Mouse (Mus musculus) kidney, embryonic 15.5 days (tissue): Measurements from ENCODE around the gene Rplp0. TPM values are rescaled to one million over a fixed set of nuclear protein-coding genes. Genes with fewer than 3 reads are reported as not detected.

Experiments used
- ATAC-seq: fragments of 200-750 bp; cut with Nextera tagmentation; replicated peaks from 2 replicates; pipeline ENCODE4 v1.8.0; 2017; ENCODE audit warnings: moderate TSS enrichment; ENCODE audit not compliant: low FRiP score
- H3K27ac ChIP-seq: fragments of 300-500 bp; sonication (generic); 2 replicates; pipeline ENCODE4 v1.5.1; 2015; ENCODE audit warnings: mild to moderate bottlenecking, inconsistent platforms
- H3K27me3 ChIP-seq: fragments of 300-500 bp; sonication (generic); 2 replicates; pipeline ENCODE4 v1.6.1; 2015; ENCODE audit warnings: inconsistent platforms
- H3K36me3 ChIP-seq: fragments of 300-500 bp; sonication (generic); 2 replicates; pipeline ENCODE4 v1.6.1; 2015; ENCODE audit warnings: inconsistent platforms
- H3K4me1 ChIP-seq: fragments of 300-500 bp; sonication (generic); 2 replicates; pipeline ENCODE4 v1.6.1; 2015; ENCODE audit warnings: inconsistent platforms
- H3K4me2 ChIP-seq: fragments of 300-500 bp; sonication (generic); 2 replicates; pipeline ENCODE4 v1.6.1; 2015; ENCODE audit warnings: moderate library complexity, mild to moderate bottlenecking, inconsistent platforms
- H3K4me3 ChIP-seq: fragments of 300-500 bp; sonication (generic); replicated peaks from 2 replicates; pipeline ENCODE4 v1.5.1; 2015; ENCODE audit warnings: mild to moderate bottlenecking, inconsistent platforms
- H3K9ac ChIP-seq: fragments of 300-500 bp; sonication (generic); 2 replicates; pipeline ENCODE4 v1.6.1; 2015; ENCODE audit warnings: mild to moderate bottlenecking, inconsistent platforms
- H3K9me3 ChIP-seq: fragments of 300-500 bp; sonication (generic); replicated peaks from 2 replicates; pipeline ENCODE4 v1.6.1; 2016; ENCODE audit warnings: inconsistent platforms
- WGBS: fragments of 180-500 bp; shearing (Covaris S2); methylation state at CpG from one replicate; pipeline ENCODE4 v1.1.7; 2015; ENCODE audit warnings: mixed read lengths; 5-methylcytosine and 5-hydroxymethylcytosine counted together
- polyA plus RNA-seq: library from polyadenylated mRNA; unstranded; fragments of >200 nt; fragmentation: Nextera tagmentation; extraction: Ambion mirVana; gene quantifications from 2 replicates; pipeline ENCODE4 v1.2.1, GENCODE M21; 2015

The Rplp0 gene
- polyA plus RNA-seq, 1 experiment from 2014 or later: 1,539 TPM

DNA sequence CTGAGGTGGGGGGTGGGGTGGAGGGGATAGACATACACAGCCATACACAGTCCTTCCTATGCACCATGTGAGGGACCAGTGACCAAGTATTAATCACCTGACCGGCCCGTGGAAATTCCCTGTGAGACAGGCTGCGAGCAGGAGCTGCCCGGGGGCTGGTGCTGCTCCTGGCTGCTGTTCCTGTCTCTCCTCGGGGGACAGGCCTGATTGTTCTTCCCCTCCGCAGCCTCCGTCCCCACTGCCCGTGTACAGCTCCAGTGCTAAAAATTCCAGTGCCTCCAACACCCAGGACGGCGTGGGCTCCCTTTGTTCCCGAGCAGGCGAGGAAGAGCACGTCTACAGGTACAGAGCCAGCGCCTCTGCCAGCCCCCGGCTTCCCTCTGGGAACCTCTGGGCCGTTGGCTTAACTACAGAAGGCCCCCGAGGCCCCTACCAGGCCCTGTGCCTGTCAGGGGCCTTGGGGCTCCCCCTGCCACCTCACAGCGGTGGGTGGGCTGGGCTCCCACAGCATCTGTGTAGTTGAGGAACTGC is 14.5 kb upstream of the Rplp0 start:
- Histone ChIP-seq H3K9ac (no peak overlapping the region), H3K9me3 (no peaks in the 10 kb centered on the region), H3K27ac (peak overlapping the region; percentile 90), H3K36me3 (peaks cover 55% of the 10 kb centered on the region), H3K4me1 (peaks cover 62% of the 10 kb centered on the region), H3K27me3 (no peaks in the 10 kb centered on the region), H3K4me3 (no peak overlapping the region), H3K4me2 (0 out of 2 replicates have a peak overlapping the region, but pooled peaks have one; percentile 12)
- 55% methylated on average over 18 of the region's 18 CpGs for WGBS
- ATAC-seq: 0 out of 2 replicates have a peak, but pooled peaks have one; percentile 1

DNA sequence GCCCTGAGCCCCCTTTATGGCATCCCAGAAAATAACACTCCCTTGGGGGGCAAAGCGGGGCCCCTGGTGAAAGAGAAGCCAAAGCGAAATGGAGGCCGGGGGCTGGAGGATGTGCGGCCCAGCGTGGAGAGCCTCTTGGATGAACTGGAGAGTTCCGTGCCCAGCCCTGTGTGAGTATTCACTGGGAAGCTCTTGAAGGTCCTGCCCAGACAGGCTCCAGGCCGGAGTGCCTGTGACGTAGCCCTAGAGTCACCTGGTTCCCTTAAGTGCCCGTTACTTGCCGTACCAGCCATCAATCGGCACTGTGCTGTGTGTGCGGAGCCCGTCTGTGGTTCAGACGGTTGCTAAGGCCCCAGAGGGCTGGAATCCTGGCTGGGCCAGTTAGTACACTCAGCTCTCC is 13.6 kb upstream of the Rplp0 start:
- ATAC-seq: no peak
- peak overlapping the region; percentile 90; the same call in 1 of the 2 replicates for H3K27ac ChIP-seq
- H3K9ac ChIP-seq: no peak overlapping the region
- peaks cover 64% of the 10 kb centered on the region for H3K36me3 ChIP-seq
- no peaks in the 10 kb centered on the region for H3K27me3 ChIP-seq
- 89% methylated on average over 14 of the region's 14 CpGs for WGBS
- H3K4me2 ChIP-seq: no peak overlapping the region
- H3K9me3 ChIP-seq: no peaks in the 10 kb centered on the region
- H3K4me3 ChIP-seq: no peak overlapping the region
- H3K4me1 ChIP-seq: peaks cover 70% of the 10 kb centered on the region

DNA sequence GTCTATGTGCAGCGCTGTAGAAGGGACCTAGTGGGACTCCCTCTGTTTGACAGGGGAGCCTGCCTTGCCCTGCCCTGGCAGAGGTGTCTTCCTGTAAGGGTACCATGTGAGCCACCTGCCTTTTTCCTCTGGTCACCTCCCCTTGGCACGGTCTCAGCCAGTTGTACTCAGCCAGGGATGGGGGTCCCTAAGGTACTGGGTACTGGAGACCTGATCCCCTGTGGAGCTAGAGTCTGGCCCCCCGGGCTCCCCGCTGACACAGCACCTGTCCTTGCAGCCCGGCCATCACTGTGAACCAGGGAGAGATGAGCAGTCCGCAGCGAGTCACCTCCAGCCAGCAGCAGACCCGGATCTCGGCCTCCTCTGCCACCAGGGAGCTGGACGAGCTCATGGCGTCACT is 12.7 kb upstream of the Rplp0 start:
- H3K9ac ChIP-seq: 0 out of 2 replicates have a peak overlapping the region, but pooled peaks have one; percentile 16
- 59% methylated on average over 11 of the region's 11 CpGs for WGBS
- H3K9me3 ChIP-seq: no peaks in the 10 kb centered on the region
- peak overlapping the region; percentile 74 for H3K27ac ChIP-seq
- peaks cover 67% of the 10 kb centered on the region for H3K4me1 ChIP-seq
- no peak overlapping the region for H3K4me2 ChIP-seq
- H3K27me3 ChIP-seq: no peaks in the 10 kb centered on the region
- no peak overlapping the region for H3K4me3 ChIP-seq
- no peak for ATAC-seq
- peaks cover 69% of the 10 kb centered on the region for H3K36me3 ChIP-seq

DNA sequence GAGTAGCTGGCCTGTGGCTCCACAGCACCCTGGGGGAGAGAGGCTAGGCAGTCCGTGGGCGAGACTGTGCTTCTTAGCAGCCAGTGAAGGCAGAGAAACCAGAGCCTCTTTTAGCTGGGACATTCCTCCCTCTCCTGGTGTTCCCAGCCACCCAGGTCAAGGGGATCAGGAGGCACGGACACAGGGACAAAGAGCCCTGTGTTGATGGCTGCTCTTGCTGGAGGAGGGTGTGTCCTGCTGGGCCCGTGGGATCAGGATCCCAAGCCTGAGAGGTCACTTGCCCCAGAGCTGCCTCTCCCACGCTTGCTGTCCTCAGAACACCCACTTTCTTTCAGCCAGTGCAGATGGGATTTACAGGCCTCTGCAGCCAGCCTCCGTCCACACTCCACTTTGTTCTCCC is 12.3 kb upstream of the Rplp0 start:
- Histone ChIP-seq H3K9me3 (no peaks in the 10 kb centered on the region), H3K4me2 (no peak overlapping the region), H3K9ac (0 out of 2 replicates have a peak overlapping the region, but pooled peaks have one; percentile 16), H3K36me3 (peaks cover 74% of the 10 kb centered on the region), H3K4me1 (peaks cover 64% of the 10 kb centered on the region), H3K27ac (peak overlapping the region; percentile 74), H3K4me3 (no peak overlapping the region), H3K27me3 (no peaks in the 10 kb centered on the region)
- ATAC-seq: no peak
- 31% methylated on average over 6 of the region's 6 CpGs for WGBS

DNA sequence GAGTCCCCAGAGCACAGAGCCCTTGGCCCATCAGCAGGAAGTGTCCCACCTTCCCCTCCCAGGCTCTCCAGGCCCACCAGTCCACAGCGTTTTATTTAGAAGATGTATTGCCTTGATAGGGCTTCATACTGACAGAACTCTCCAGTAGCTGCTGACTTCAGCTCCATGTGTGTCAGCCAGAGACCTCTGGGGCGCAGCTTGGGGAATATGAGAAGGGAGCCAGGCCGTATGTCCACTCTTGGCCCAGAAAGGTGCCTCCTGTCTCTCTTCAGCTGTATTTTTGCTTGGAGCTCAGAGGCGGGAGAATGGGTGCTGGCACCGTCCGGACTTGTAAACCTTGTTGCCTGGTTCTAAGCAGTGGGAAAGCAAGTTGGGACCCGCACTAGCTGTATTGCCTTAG is 11.8 kb upstream of the Rplp0 start:
- Histone ChIP-seq H3K36me3 (peaks cover 78% of the 10 kb centered on the region), H3K4me2 (no peak overlapping the region), H3K27me3 (no peaks in the 10 kb centered on the region), H3K9me3 (no peaks in the 10 kb centered on the region), H3K4me1 (peaks cover 60% of the 10 kb centered on the region), H3K27ac (peak overlapping the region; percentile 74), H3K9ac (0 out of 2 replicates have a peak overlapping the region, but pooled peaks have one; percentile 16), H3K4me3 (no peak overlapping the region)
- 58% methylated on average over 7 of the region's 7 CpGs for WGBS
- no peak for ATAC-seq

DNA sequence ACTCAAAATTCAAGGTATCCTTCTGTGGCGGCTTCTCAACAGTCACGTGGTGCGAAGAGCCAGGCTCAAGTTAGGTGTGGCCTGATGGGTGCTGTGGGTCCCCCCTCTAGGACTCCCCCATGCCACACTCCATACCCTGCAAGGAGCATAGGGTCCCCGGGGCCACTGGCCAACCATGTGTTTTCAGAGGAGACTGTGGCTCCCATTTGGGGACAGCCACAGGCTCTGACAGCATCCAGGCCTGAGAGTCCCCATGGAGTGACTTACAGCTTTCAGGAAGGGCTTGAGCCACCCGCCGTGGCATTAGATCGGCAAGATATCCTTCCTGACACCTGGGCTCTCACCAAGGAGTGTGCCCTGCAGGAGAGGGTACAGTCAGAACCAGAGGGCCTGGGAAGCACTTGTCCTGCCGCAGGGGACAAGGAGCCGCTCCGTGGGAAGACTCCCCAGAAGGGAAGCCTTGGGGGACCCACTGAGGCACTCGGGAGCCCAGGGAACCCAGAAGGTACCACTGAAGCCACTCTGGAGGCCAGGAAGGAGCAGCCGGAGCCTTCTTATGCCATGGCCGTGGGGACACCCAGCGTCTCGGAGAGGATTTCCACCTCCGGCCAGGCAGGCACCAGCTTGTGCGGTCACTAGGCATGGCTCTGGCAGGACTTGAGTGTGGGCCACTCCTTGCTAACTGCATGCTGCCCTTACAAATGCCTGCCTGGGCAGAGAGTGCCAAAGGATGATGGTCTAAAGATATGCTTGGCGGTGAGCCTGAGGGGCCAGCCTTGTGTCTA is 10.6 kb upstream of the Rplp0 start:
- Histone ChIP-seq H3K36me3 (peaks cover 90% of the 10 kb centered on the region), H3K9me3 (no peaks in the 10 kb centered on the region), H3K4me1 (peaks cover 47% of the 10 kb centered on the region), H3K4me3 (no peak overlapping the region), H3K4me2 (no peak overlapping the region), H3K27me3 (no peaks in the 10 kb centered on the region), H3K9ac (no peak overlapping the region), H3K27ac (no peak overlapping the region)
- no peak for ATAC-seq
- 93% methylated on average over 18 of the region's 18 CpGs for WGBS

DNA sequence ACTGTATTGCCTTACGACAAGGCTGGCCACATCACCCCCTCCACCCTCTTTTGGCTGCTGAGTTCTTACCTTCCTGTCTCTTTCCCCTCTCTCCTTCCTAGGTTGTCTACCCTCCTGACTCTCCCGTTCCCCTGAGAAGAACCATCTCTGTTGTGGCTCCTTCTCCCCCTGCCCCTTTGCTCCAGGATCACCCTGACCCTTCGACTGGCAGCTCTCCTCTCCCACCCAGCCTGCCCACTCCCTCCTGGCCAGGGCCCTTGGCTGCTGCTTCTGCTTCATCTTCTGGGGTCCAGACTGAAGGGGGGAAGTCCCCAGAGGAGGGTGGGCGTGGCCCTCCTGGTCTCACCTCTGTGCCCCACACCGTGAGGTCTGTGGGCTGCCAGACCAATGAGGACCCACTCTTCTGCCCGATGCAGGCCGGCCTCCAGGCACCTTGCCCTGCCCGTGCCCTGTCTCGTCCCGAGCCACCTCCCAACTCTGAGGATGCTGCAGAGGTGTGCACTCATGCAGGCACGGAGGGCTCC is 8.7 kb upstream of the Rplp0 start:
- no peaks in the 10 kb centered on the region for H3K9me3 ChIP-seq
- no peak overlapping the region for H3K27ac ChIP-seq
- no peak overlapping the region for H3K4me2 ChIP-seq
- no peaks in the 10 kb centered on the region for H3K27me3 ChIP-seq
- ATAC-seq: no peak
- no peak overlapping the region for H3K4me3 ChIP-seq
- 56% methylated on average over 11 of the region's 11 CpGs for WGBS
- peaks cover 85% of the 10 kb centered on the region for H3K36me3 ChIP-seq
- no peak overlapping the region for H3K9ac ChIP-seq
- peaks cover 30% of the 10 kb centered on the region for H3K4me1 ChIP-seq

DNA sequence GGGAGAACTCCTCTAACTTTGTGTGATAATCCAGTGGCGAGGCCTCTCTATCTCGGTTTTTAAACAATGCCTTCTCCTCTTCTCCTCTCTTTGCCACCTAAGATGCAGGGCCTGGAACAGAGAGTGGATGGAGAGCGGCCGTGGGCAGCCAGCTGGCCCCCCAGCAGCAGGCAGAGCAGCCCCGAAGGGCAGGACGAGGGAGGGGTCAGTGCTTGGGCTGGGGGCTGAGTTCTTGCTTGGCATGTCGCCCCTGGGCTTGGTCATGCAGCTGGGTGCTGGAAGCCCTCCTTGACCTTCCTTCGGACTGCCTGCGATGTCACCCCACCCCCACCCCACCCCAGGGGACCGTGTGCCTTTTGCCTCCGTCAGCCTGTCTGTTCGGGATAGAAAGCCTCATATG is 7.9 kb upstream of the Rplp0 start:
- H3K36me3 ChIP-seq: peaks cover 77% of the 10 kb centered on the region

DNA sequence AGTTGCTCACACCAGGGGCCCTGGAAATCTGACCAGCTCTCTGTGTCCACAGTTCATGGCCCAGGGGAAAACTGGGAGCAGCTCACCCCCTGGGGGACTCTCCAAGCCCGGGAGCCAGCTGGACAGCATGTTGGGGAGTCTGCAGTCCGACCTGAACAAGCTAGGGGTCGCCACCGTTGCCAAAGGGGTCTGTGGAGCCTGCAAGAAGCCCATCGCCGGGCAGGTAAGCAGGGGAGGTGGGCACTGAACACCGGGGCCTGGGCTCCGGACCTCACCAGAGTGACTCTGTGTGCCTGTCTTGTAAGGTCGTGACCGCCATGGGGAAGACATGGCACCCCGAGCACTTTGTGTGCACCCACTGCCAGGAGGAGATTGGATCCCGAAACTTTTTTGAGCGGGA is 7.5 kb upstream of the Rplp0 start:
- Histone ChIP-seq H3K4me1 (peaks cover 29% of the 10 kb centered on the region), H3K27ac (no peak overlapping the region), H3K4me3 (no peak overlapping the region), H3K4me2 (no peak overlapping the region), H3K9me3 (no peaks in the 10 kb centered on the region), H3K36me3 (peaks cover 73% of the 10 kb centered on the region), H3K27me3 (no peaks in the 10 kb centered on the region), H3K9ac (no peak overlapping the region)
- ATAC-seq: no peak
- 88% methylated on average over 13 of the region's 13 CpGs for WGBS

More for the DNA sequence above, 7.9 kb upstream of the Rplp0 start:
- Histone ChIP-seq H3K9ac (no peak overlapping the region), H3K9me3 (no peaks in the 10 kb centered on the region), H3K27me3 (no peaks in the 10 kb centered on the region), H3K4me1 (peaks cover 33% of the 10 kb centered on the region), H3K4me2 (no peak overlapping the region), H3K4me3 (no peak overlapping the region), H3K27ac (no peak overlapping the region)
- 81% methylated on average over 12 of the region's 12 CpGs for WGBS
- no peak for ATAC-seq

DNA sequence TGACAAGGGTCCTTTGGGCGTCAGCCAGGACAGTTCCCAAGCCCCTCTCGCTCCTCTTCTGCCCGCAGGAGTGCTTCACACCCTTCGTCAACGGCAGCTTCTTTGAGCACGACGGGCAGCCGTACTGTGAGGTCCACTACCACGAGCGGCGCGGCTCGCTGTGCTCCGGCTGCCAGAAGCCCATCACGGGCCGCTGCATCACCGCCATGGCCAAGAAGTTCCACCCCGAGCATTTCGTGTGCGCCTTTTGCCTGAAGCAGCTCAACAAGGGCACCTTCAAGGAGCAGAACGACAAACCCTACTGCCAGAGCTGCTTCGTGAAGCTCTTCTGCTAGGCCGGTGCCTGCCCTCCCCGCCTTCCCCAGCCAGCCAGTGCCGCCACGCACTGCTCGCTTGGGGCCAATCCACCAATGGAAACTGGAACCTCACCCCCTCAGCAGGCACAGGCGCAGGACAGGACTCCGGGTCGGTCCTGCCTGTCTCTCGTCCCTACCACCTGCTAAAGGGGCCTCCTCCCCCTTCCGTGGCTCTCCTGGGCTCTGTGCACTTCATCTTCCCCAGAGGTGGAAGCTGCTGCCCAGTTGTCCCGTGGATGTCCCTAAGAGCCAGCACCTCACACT is 5.4 kb upstream of the Rplp0 start:
- H3K9ac ChIP-seq: no peak overlapping the region
- peaks cover 20% of the 10 kb centered on the region for H3K4me1 ChIP-seq
- WGBS: 84% methylated on average over 33 of the region's 33 CpGs
- H3K4me2 ChIP-seq: no peak overlapping the region
- no peak for ATAC-seq
- H3K4me3 ChIP-seq: no peak overlapping the region
- H3K36me3 ChIP-seq: peaks cover 52% of the 10 kb centered on the region
- peak overlapping the region; percentile 2; the same call in 1 of the 2 replicates for H3K27ac ChIP-seq
- no peaks in the 10 kb centered on the region for H3K9me3 ChIP-seq
- H3K27me3 ChIP-seq: no peaks in the 10 kb centered on the region

DNA sequence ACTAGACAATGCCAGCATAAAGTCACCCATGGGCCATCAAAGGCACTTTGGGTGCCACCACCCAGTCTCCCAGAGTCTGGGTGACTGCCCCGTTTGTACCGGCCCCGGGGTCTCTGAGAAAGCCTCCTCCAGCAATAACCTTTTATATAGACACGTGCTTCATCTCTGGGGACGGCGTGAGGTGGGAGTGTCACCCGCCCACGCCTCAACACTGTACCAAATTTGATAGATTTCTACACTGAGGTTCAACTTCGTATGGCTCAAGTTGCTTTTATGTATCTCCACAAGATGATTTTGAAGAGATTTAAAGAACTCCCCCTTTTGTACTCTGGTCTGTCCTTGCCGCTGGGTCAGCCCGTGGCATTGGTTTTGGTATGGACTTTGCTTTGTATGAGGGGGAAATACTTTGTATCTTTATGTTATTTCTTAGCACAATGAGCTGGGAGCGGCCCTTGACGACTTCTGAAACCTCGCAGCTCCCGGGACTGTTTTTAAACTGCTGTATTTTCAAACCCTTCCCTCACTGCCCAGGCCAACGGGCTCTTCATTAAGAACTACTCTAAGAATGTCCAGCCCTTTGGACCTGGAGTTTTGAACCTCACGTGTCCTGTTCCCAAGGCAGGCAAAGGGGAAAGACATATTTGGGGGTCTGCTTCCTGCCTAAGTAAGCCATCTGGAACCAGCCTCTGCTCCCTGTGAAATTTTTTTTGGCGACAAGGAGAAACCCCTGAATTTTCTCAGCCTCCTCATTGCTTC is 4.6 kb upstream of the Rplp0 start:
- ATAC-seq: no peak
- WGBS: 85% methylated on average over 18 of the region's 18 CpGs
- H3K36me3 ChIP-seq: peaks cover 44% of the 10 kb centered on the region
- peaks cover 20% of the 10 kb centered on the region for H3K4me1 ChIP-seq
- H3K4me3 ChIP-seq: no peak overlapping the region
- no peak overlapping the region for H3K27ac ChIP-seq
- H3K9ac ChIP-seq: no peak overlapping the region
- no peaks in the 10 kb centered on the region for H3K27me3 ChIP-seq
- H3K9me3 ChIP-seq: no peaks in the 10 kb centered on the region
- H3K4me2 ChIP-seq: no peak overlapping the region
